Mouse (Mus musculus) C2C12 (cell line): Measurements from ENCODE around the gene Msh6.
"Not testable (repeated sequence)": the region's sequence is repeated elsewhere in the genome, so short reads cannot be mapped to it uniquely, and the experiment has no call there.

Source experiments
- CEBPB ChIP-seq: IDR thresholded peaks from one replicate; pipeline ENCODE4 v1.6.1; 2011; ENCODE audit warnings: low read depth, mild to moderate bottlenecking, control low read depth, moderate library complexity
- CTCF ChIP-seq: IDR thresholded peaks from one replicate; pipeline ENCODE4 v1.5.1; 2011; ENCODE audit not compliant: control insufficient read depth, insufficient read depth, insufficient read length
- FOSL1 ChIP-seq: IDR thresholded peaks from one replicate; pipeline ENCODE4 v1.8.0; 2011; ENCODE audit warnings: mild to moderate bottlenecking, low read length; ENCODE audit not compliant: poor library complexity, insufficient read depth, severe bottlenecking
- MAX ChIP-seq: IDR thresholded peaks from one replicate; pipeline ENCODE4 v1.6.1; 2011; ENCODE audit warnings: mild to moderate bottlenecking, control low read depth
- MYOD1 ChIP-seq: IDR thresholded peaks from one replicate; pipeline ENCODE4 v1.6.1; 2011; ENCODE audit warnings: low read depth; ENCODE audit not compliant: control insufficient read depth, insufficient read length
- USF1 ChIP-seq: IDR thresholded peaks from one replicate; pipeline ENCODE4 v1.6.1; 2011; ENCODE audit warnings: low read depth, mild to moderate bottlenecking, control low read depth, moderate library complexity

DNA sequence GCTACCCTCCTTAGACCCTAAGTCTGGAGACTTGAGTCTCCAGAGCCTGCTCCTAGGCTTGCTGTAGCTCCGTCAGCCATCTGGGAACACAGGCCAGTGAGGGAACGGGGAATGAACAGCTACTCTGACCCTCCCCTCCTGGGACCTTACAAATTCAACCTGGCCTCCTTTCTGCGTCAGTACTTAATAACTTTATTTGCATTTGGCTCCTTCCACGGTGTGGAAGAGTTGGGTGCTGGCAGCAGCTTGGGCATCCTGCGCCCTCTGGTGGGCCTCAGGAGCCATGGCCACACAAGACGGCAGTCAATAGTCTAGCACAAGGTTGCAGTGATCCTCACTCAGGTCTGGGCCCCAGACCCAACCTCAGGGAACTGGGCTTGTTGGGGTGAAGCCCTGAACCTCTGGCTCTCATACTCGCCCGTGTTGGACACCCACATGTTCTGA is 6.4 kb upstream of the Msh6 start:
- not testable (repeated sequence) for TF ChIP-seq CTCF, MAX, USF1, CEBPB, MYOD1, FOSL1
